Mouse (Mus musculus) midbrain, embryonic 14.5 days (tissue): ENCODE measurements at regions not wholly inside any gene's neighbourhood (a gene's known extent, or its start where the extent isn't known, plus 50 kb on each side); places are given as distances from the start of the nearest gene placed in this dataset.
"Not testable (repeated sequence)": the region's sequence is repeated elsewhere in the genome, so short reads cannot be mapped to it uniquely, and the experiment has no call there.

ENCODE experiments used
- ATAC-seq: fragments of 200-750 bp; cut with Nextera tagmentation; 2 replicates; pipeline ENCODE4 v1.8.0; 2017; ENCODE audit warnings: moderate number of reproducible peaks, moderate library complexity; ENCODE audit not compliant: low FRiP score, low TSS enrichment
- DNase-seq: peaks from one replicate; pipeline ENCODE4 v3.0.0-alpha.2; 2015
- H3K27ac ChIP-seq: fragments of 300-500 bp; sonication (generic); replicated peaks from 2 replicates; pipeline ENCODE4 v1.5.1; 2014; ENCODE audit warnings: mild to moderate bottlenecking, low read depth, low read length, moderate library complexity
- H3K27me3 ChIP-seq: fragments of 300-500 bp; sonication (generic); 2 replicates; pipeline ENCODE4 v1.6.1; 2014; ENCODE audit warnings: low read length, control low read depth, mixed read lengths; ENCODE audit not compliant: control insufficient read depth, insufficient read depth
- H3K36me3 ChIP-seq: fragments of 300-500 bp; sonication (generic); 2 replicates; pipeline ENCODE4 v1.6.1; 2014; ENCODE audit warnings: low read length, control low read depth; ENCODE audit not compliant: control insufficient read depth, insufficient read depth
- H3K4me1 ChIP-seq: fragments of 300-500 bp; sonication (generic); 2 replicates; pipeline ENCODE4 v1.6.1; 2014; ENCODE audit warnings: mild to moderate bottlenecking, antibody characterized with exemption, low read length, control low read depth; ENCODE audit not compliant: control insufficient read depth, insufficient read depth
- H3K4me2 ChIP-seq: fragments of 300-500 bp; sonication (generic); 2 replicates; pipeline ENCODE4 v1.6.1; 2014; ENCODE audit warnings: mild to moderate bottlenecking, low read length, moderate library complexity
- H3K4me3 ChIP-seq: fragments of 300-500 bp; sonication (generic); replicated peaks from 2 replicates; pipeline ENCODE4 v1.5.1; 2014; ENCODE audit warnings: low read depth, low read length
- H3K9ac ChIP-seq: fragments of 300-500 bp; sonication (generic); replicated peaks from 2 replicates; pipeline ENCODE4 v1.6.1; 2014; ENCODE audit warnings: mild to moderate bottlenecking, low read length, moderate library complexity
- H3K9me3 ChIP-seq: fragments of 300-500 bp; sonication (generic); 2 replicates; pipeline ENCODE4 v1.6.1; 2016; ENCODE audit warnings: low read length, control low read depth, mixed read lengths; ENCODE audit not compliant: control insufficient read depth
- WGBS: fragments of 180-500 bp; shearing (Covaris S2); extraction: QIAGEN DNeasy Blood & Tissue Kit; methylation state at CpG from one replicate; pipeline ENCODE4 v1.1.7; 2014; 5-methylcytosine and 5-hydroxymethylcytosine counted together

DNA sequence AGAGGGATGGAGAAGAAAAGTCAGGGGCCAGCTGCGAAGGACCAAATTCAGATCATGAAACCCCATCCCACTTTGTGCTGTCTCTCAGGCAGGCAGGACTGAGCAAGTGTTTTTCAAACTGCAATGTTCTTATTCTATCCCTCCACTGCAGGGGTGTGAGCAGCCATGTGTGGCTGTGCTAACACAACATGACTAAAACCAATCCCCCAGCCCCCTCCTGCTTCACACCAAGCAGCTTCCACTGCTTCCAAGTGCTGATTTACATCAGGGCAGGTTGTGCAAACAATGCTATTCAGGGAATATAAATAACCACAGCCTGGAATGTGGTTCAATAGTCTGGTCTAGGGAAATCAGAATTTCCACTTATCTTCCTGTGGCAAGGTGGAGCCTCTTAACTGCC, 517.0 kb upstream of the Brinp1 start:
- Histone ChIP-seq H3K4me3 (no peak overlapping the region), H3K4me1 (no peaks in the 10 kb centered on the region), H3K27me3 (no peaks in the 10 kb centered on the region), H3K4me2 (no peak overlapping the region), H3K9me3 (no peaks in the 10 kb centered on the region), H3K27ac (no peak overlapping the region), H3K36me3 (no peaks in the 10 kb centered on the region), H3K9ac (no peak overlapping the region)
- DNase-seq (peak; percentile 18), ATAC-seq (peak; percentile 48; the same call in 1 of the 2 replicates)
- 83% methylated on average over 1 of the region's 1 CpGs for WGBS

DNA sequence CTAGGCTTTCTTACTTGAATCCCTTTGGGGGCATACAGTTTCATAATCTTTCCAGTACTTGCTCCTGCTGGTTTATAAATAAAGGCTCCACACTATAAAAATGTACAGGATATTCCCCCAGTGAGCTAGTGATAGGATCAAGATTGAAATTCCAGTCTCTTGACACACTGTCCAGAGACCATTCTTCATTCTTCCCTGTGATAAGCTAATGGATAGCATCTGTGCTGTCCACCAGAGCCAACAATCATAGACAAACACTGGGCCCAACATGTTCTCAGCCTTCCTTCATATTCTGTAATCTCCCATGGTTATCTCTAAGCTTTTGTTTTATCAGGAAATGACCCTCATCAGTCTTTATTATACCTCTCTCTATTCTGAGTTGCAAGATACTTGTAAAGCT, 505.8 kb upstream of the Brinp1 start:
- no peak for ATAC-seq
- Histone ChIP-seq H3K27me3 (no peaks in the 10 kb centered on the region), H3K4me2 (no peak overlapping the region), H3K27ac (no peak overlapping the region), H3K4me3 (no peak overlapping the region), H3K4me1 (no peaks in the 10 kb centered on the region), H3K9ac (no peak overlapping the region), H3K9me3 (no peaks in the 10 kb centered on the region), H3K36me3 (no peaks in the 10 kb centered on the region)
- DNase-seq = no peak

DNA sequence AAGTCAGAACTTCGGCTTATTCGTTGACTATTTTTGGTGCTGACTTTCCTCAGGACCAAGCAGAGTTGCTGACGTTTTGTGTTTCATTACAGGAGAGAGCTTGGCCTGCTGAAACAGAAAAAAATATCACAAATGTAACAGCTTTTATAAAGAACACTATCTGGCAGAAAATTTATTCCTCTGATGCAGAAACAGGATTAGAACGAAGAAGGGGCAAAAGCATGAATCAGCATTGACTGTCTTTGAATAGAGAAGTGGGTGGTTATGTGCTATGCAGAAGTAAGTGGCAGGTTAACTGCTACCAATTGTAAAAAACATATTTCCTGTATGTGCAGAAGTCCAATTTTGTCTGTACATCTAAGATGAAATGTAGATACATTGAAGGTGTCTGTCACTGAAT, 502.2 kb upstream of the Brinp1 start:
- 87% methylated on average over 4 of the region's 4 CpGs for WGBS
- H3K4me1 ChIP-seq = no peaks in the 10 kb centered on the region
- H3K9me3 ChIP-seq = no peaks in the 10 kb centered on the region
- no peaks in the 10 kb centered on the region for H3K27me3 ChIP-seq
- no peak for ATAC-seq
- H3K4me2 ChIP-seq = no peak overlapping the region
- no peak overlapping the region for H3K4me3 ChIP-seq
- H3K36me3 ChIP-seq = no peaks in the 10 kb centered on the region
- no peak for DNase-seq
- H3K9ac ChIP-seq = no peak overlapping the region
- H3K27ac ChIP-seq = no peak overlapping the region

DNA sequence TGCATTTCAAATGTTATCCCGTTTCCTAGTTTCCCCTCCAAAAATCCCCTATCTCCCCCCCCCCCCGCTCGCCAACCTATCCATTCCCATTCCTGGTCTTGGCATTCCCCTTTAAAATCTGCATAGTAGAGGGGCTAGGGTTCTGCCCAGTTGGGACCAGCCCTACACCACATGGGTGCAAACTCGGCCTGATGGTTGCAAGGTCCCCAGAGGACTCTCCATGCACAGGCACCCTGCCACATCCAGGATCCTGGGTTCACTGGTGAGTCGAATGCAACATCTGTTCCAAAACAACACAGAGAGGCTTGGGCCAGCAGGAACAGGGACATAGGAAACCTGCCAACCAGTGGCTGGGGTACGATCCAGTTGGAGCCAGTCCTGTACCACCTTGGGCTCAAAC, 492.0 kb upstream of the Brinp1 start:
- 89% methylated on average over 6 of the region's 6 CpGs for WGBS

DNA sequence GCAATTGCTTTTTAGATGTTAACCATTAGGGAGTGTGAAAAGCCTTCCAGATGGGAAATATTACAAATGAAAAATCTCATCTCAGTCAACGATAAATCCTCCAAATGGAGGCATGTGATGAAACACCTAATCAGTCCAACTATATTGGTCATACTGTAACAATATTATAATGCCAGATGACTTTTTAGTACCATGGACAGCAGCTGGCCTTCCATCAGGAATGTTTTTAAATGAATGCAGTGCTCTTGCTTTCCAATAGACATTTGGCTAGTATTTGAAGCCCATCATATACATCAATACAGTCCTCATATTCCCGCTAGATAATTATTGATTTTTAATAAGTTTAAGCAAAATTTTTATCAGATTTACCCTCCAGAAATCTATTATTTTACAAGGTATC, 489.8 kb upstream of the Brinp1 start:
- H3K27me3 ChIP-seq = no peaks in the 10 kb centered on the region
- H3K4me1 ChIP-seq = no peaks in the 10 kb centered on the region
- H3K9ac ChIP-seq = no peak overlapping the region
- ATAC-seq (no peak), DNase-seq (no peak)
- H3K4me3 ChIP-seq = no peak overlapping the region
- H3K36me3 ChIP-seq = no peaks in the 10 kb centered on the region
- no peak overlapping the region for H3K27ac ChIP-seq
- no peaks in the 10 kb centered on the region for H3K9me3 ChIP-seq
- 89% methylated on average over 2 of the region's 2 CpGs for WGBS
- H3K4me2 ChIP-seq = no peak overlapping the region

More for the DNA sequence above, 492.0 kb upstream of the Brinp1 start:
- Histone ChIP-seq H3K27me3 (no peaks in the 10 kb centered on the region), H3K9me3 (no peaks in the 10 kb centered on the region), H3K4me1 (no peaks in the 10 kb centered on the region), H3K9ac (no peak overlapping the region), H3K4me3 (no peak overlapping the region), H3K27ac (no peak overlapping the region), H3K36me3 (no peaks in the 10 kb centered on the region), H3K4me2 (no peak overlapping the region)
- DNase-seq (no peak), ATAC-seq (no peak)

DNA sequence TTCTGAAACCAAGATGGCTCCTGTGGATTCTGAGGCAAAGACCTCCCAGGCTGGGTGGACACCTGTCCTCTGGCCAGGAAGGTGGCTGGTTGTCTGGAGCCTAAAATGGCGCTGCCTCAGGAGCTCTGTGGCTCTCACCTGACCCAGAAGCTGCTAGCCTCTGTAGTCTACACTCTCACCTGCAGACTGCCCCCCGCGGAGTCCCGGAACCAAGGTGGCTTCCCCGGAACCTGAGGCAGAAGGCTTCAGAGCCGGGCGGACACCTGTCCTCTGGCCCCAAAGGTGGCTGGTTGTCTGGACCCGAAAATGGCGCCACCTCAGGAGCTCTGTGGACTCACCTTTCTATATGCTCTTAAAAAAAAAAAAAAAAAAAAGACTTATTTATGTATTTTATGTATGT, 481.2 kb upstream of the Brinp1 start:
- H3K4me2 ChIP-seq = no peak overlapping the region
- 94% methylated on average over 9 of the region's 9 CpGs for WGBS
- no peaks in the 10 kb centered on the region for H3K9me3 ChIP-seq
- H3K9ac ChIP-seq = no peak overlapping the region
- ATAC-seq = no peak
- no peak for DNase-seq
- H3K36me3 ChIP-seq = no peaks in the 10 kb centered on the region
- H3K4me1 ChIP-seq = no peaks in the 10 kb centered on the region
- no peak overlapping the region for H3K4me3 ChIP-seq
- no peaks in the 10 kb centered on the region for H3K27me3 ChIP-seq
- H3K27ac ChIP-seq = no peak overlapping the region

DNA sequence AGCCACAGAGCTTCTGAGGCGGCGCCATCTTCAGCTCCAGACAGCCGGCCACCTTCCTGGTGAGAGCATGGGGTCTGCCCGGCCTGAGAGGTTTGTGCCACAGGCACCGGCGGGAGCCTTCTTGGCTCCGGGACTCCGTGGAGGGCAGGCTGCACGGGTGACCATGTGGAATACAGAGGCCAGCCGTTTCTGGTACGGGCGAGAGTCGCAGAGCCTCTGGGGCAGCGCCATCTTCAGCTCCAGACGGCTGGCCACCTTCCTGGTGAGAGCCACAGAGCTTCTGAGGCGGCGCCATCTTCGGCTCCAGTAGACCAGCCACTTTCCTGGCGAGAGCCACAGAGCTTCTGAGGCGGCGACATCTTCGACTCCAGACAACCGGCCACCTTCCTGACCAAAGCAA, 456.2 kb upstream of the Brinp1 start:
- not testable (repeated sequence) for H3K4me3 ChIP-seq, H3K27ac ChIP-seq, H3K36me3 ChIP-seq, H3K9ac ChIP-seq, DNase-seq, H3K27me3 ChIP-seq, H3K4me2 ChIP-seq, ATAC-seq, H3K4me1 ChIP-seq, H3K9me3 ChIP-seq
- 96% methylated on average over 23 of the region's 23 CpGs for WGBS

DNA sequence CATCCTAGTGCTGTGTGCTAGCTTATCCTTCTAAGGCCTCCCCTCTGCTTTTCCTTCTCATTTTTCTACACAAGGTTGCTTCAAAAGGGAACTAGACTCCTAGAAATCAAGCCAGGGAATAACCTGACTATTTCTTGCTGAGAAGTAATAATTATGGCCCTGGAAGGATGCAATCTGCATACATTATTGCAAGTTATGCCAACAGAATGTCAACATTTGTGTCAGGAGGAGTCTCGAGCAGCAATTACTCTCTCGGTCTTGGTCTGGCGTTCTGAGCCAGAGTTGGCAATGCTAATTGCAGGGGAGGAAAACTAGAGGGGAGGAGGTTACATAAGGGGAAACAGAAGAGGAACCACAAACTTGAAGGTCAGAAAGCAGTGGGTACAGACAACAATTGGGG, 441.3 kb upstream of the Brinp1 start:
- no peaks in the 10 kb centered on the region for H3K36me3 ChIP-seq
- H3K27ac ChIP-seq = no peak overlapping the region
- no peak overlapping the region for H3K4me2 ChIP-seq
- no peaks in the 10 kb centered on the region for H3K9me3 ChIP-seq
- H3K27me3 ChIP-seq = no peaks in the 10 kb centered on the region
- no peaks in the 10 kb centered on the region for H3K4me1 ChIP-seq
- 84% methylated on average over 3 of the region's 3 CpGs for WGBS
- DNase-seq (no peak), ATAC-seq (no peak)
- H3K4me3 ChIP-seq = no peak overlapping the region
- no peak overlapping the region for H3K9ac ChIP-seq

DNA sequence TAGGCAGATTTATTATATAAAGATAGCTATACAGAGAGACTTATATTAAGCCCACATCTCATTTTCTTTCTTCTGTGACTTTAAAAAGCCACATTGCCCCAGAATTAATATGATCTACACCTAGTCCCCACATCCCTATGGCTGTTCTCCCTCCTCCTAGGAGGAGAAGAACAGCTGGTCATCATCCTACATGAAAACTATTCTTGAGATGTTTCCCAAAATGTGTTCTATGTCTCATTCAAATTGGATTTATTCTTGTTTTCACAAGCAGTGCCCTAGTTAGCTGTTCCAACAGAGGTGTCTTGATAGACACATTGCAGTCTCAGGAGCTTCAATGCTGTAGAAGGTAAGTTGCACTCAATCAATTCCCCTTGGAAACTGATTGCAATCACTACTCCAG, 429.1 kb upstream of the Brinp1 start:
- Histone ChIP-seq H3K9ac (no peak overlapping the region), H3K9me3 (no peaks in the 10 kb centered on the region), H3K36me3 (no peaks in the 10 kb centered on the region), H3K4me2 (no peak overlapping the region), H3K27ac (no peak overlapping the region), H3K27me3 (no peaks in the 10 kb centered on the region), H3K4me1 (no peaks in the 10 kb centered on the region), H3K4me3 (no peak overlapping the region)
- DNase-seq = no peak
- no peak for ATAC-seq
